In genomic region chr9:45431150-45431549, GRCm38 (mm10) we compare ENCODE assay signal across 8 mouse cellular contexts. TPM values are rescaled to one million over a fixed set of nuclear protein-coding genes. Genes with fewer than 3 reads are reported as not detected.
DNase-seq lines count a peak whose midpoint lies in the region; ATAC-seq lines count a peak whose summit lies in the region.

No protein-coding gene starts in this region.

- no peak for DNase-seq in heart, adult 11 months
- DNase-seq in cerebellum, adult 18-20 months: peak; percentile 64 to 65
- DNase-seq in frontal cortex, postnatal 10 days (ENCODE audit: low spot score in 2 of 2): no peak
- no peak for DNase-seq in layer of hippocampus, adult 8-10 months (ENCODE audit: low spot score in 2 of 2)
- DNase-seq in ovary, postnatal 36 days (ENCODE audit: low spot score): no peak

- peaks cover 67% of the 10 kb centered on the region for H3K27me3 ChIP-seq in heart, embryonic 15.5 days
- peaks cover 57% of the 10 kb centered on the region for H3K27me3 ChIP-seq in hindbrain, embryonic 13.5 days
- peaks cover 63% of the 10 kb centered on the region for H3K27me3 ChIP-seq in midbrain, embryonic 12.5 days

- no peaks in the 10 kb centered on the region for H3K9me3 ChIP-seq in heart, embryonic 15.5 days (replicated peaks)
- H3K9me3 ChIP-seq in hindbrain, embryonic 13.5 days: no peaks in the 10 kb centered on the region
- H3K9me3 ChIP-seq in midbrain, embryonic 12.5 days: no peaks in the 10 kb centered on the region

- H3K4me1 ChIP-seq in heart, embryonic 15.5 days (replicated peaks): peaks cover 16% of the 10 kb centered on the region
- peaks cover 61% of the 10 kb centered on the region for H3K4me1 ChIP-seq in hindbrain, embryonic 13.5 days (replicated peaks)
- peaks cover 34% of the 10 kb centered on the region for H3K4me1 ChIP-seq in midbrain, embryonic 12.5 days

- WGBS in heart, embryonic 15.5 days: 5% methylated on average over 26 of the region's 26 CpGs
- 3% methylated on average over 26 of the region's 26 CpGs for WGBS in hindbrain, embryonic 13.5 days
- under 1% methylated on average over 26 of the region's 26 CpGs for WGBS in midbrain, embryonic 12.5 days

- H3K27ac ChIP-seq in heart, embryonic 15.5 days: no peak overlapping the region
- H3K27ac ChIP-seq in hindbrain, embryonic 13.5 days: peak overlapping the region; percentile 92
- no peak overlapping the region for H3K27ac ChIP-seq in midbrain, embryonic 12.5 days (replicated peaks)

- H3K9ac ChIP-seq in heart, embryonic 15.5 days: no peak overlapping the region
- H3K9ac ChIP-seq in hindbrain, embryonic 13.5 days: peak overlapping the region; percentile 86
- peak overlapping the region; percentile 37; the same call in 1 of the 2 replicates for H3K9ac ChIP-seq in midbrain, embryonic 12.5 days (replicated peaks)

- H3K36me3 ChIP-seq in heart, embryonic 15.5 days: no peaks in the 10 kb centered on the region
- no peaks in the 10 kb centered on the region for H3K36me3 ChIP-seq in hindbrain, embryonic 13.5 days
- no peaks in the 10 kb centered on the region for H3K36me3 ChIP-seq in midbrain, embryonic 12.5 days

- H3K4me2 ChIP-seq in heart, embryonic 15.5 days: peak overlapping the region; percentile 70
- peak overlapping the region; percentile 78 for H3K4me2 ChIP-seq in hindbrain, embryonic 13.5 days
- H3K4me2 ChIP-seq in midbrain, embryonic 12.5 days (replicated peaks): peak overlapping the region; percentile 61

- no peak for ATAC-seq in heart, embryonic 15.5 days (replicated peaks; ENCODE audit: insufficient number of reproducible peaks, insufficient read depth, low FRiP score, low read depth)
- no peak; the same call in 1 of the 2 replicates for ATAC-seq in hindbrain, embryonic 13.5 days (ENCODE audit: low FRiP score)
- no peak for ATAC-seq in midbrain, embryonic 12.5 days (ENCODE audit: low FRiP score, low read depth)

- peak overlapping the region; percentile 45 for H3K4me3 ChIP-seq in heart, embryonic 15.5 days
- peak overlapping the region; percentile 62 for H3K4me3 ChIP-seq in hindbrain, embryonic 13.5 days
- peak overlapping the region; percentile 45 for H3K4me3 ChIP-seq in midbrain, embryonic 12.5 days

RNA-seq across cellular contexts. Expression of gene Dscaml1, which starts 4.7 kb away (rescaled TPM):
- polyA plus RNA-seq in heart, embryonic 15.5 days (2015; fragmentation: Nextera tagmentation; extraction: Ambion mirVana): 0.23 and 0.29 TPM in 2 replicates
- 11.1 and 11.2 TPM in 2 replicates for polyA plus RNA-seq in hindbrain, embryonic 13.5 days (2015; fragmentation: Nextera tagmentation; extraction: Ambion mirVana)
- polyA plus RNA-seq in midbrain, embryonic 12.5 days (2016; fragmentation: Nextera tagmentation; extraction: Ambion mirVana): 2.0 and 2.3 TPM in 2 replicates
- total RNA-seq in layer of hippocampus, adult 8-10 months (2022): 100 to 1,000 TPM in 1 of 4 experiments, 10 to 100 TPM in 3; 84.0 to 101 (median 88.8) TPM

RNA-seq across cellular contexts. Expression of gene Fxyd2, which starts 31.7 kb away (rescaled TPM):
- 1.5 and 1.9 TPM in 2 replicates for polyA plus RNA-seq in heart, embryonic 15.5 days (2015; fragmentation: Nextera tagmentation; extraction: Ambion mirVana)
- 4.5 and 6.4 TPM in 2 replicates for polyA plus RNA-seq in hindbrain, embryonic 13.5 days (2015; fragmentation: Nextera tagmentation; extraction: Ambion mirVana)
- polyA plus RNA-seq in midbrain, embryonic 12.5 days (2016; fragmentation: Nextera tagmentation; extraction: Ambion mirVana): 2.9 and 3.0 TPM in 2 replicates
- 1 to 10 TPM; 4.9 to 8.5 (median 7.9) TPM for total RNA-seq in layer of hippocampus, adult 8-10 months (2022)

Comparison
In these comparisons a context has a peak if more than half of its experiments do, and no peak if none do; other contexts are left out.
1. DNase-seq: peak in cerebellum, adult 18-20 months (2 of 2); none in heart, adult 11 months (single experiment), frontal cortex, postnatal 10 days (0 of 2), layer of hippocampus, adult 8-10 months (0 of 2) and ovary, postnatal 36 days (single experiment).
2. Peak in every context shown above with its lines, with median percentiles within 50 percentile points of each other: H3K4me2 ChIP-seq and H3K4me3 ChIP-seq.